Mouse (Mus musculus) embryonic stem cell, embryonic (primary cell): ENCODE measurements at regions not wholly inside any gene's neighbourhood (a gene's known extent, or its start where the extent isn't known, plus 50 kb on each side); places are given as distances from the start of the nearest gene placed in this dataset.

Experiments used
- CTCF ChIA-PET, 4 experiments: fragments of 300-600 bp in 2 of 4; fragments of 350-600 bp in 2 of 4; sonication (Branson Sonifier 250); formaldehyde crosslinking; loops; one replicate each; lab custom pipeline; 2022; ENCODE audit warnings: inconsistent platforms in 2 of 4; lab: Charles Lee
- POLR2A ChIA-PET, 4 experiments: fragments of 300-600 bp in 2 of 4; fragments of 350-600 bp in 2 of 4; sonication (Branson Sonifier 250); formaldehyde crosslinking; loops; one replicate each; lab custom pipeline; 2022; ENCODE audit warnings: antibody characterized with exemption in 4 of 4, inconsistent platforms in 1 of 4; lab: Charles Lee

GRCm38 (mm10) chr6:120614526-120614925, 51.6 kb upstream of the Cecr2 start:
- POLR2A ChIA-PET = interaction anchor here in 2 of 4 experiments (1.1 to 3.7 kb wide), 6 partner anchors 11 to 52 kb away, joined by 4 to 16 read pairs (median 8); partner anchors contain the start of gene Cecr2 (in 1 of the 2)
- CTCF ChIA-PET = interaction anchor here in 1 of 4 experiments (1.2 kb wide), 1 partner anchor 11 kb away, joined by 5 read pairs; no protein-coding TSS in a partner anchor

GRCm38 (mm10) chr6:120612346-120612745, 53.8 kb upstream of the Cecr2 start:
- POLR2A ChIA-PET = interaction anchor here in 3 of 4 experiments (0.8 to 2.2 kb wide), 6 partner anchors 8 to 101 kb away, joined by 4 to 9 read pairs (median 5); no protein-coding TSS in a partner anchor
- CTCF ChIA-PET = interaction anchor here in 3 of 4 experiments (0.5 to 1.4 kb wide), 4 partner anchors 8 to 13 kb away, joined by 3 to 6 read pairs (median 4); no protein-coding TSS in a partner anchor

- POLR2A ChIA-PET = interaction anchor here in 2 of 4 experiments (0.6 to 1.1 kb wide), 4 partner anchors 9 to 108 kb away, joined by 3 to 9 read pairs (median 4); no protein-coding TSS in a partner anchor
- CTCF ChIA-PET = no interaction called here
Measured at GRCm38 (mm10) chr6:120609858-120610257, 56.3 kb upstream of the Cecr2 start.

- ChIA-PET POLR2A (interaction anchor here in 2 of 4 experiments (0.6 to 1.5 kb wide), 4 partner anchors 15 to 39 kb away, joined by 3 to 7 read pairs (median 4); no protein-coding TSS in a partner anchor), CTCF (interaction anchor here in 1 of 4 experiments (0.6 kb wide), 1 partner anchor 175 kb away, joined by 5 read pairs; no protein-coding TSS in a partner anchor)
Measured at GRCm38 (mm10) chr6:120605471-120605870, 60.7 kb upstream of the Cecr2 start.

GRCm38 (mm10) chr6:120604020-120604958, 61.9 kb upstream of the Cecr2 start:
- POLR2A ChIA-PET = interaction anchor here (0.5 to 2.3 kb wide), 44 partner anchors 9 to 219 kb away, joined by 3 to 16 read pairs (median 4); partner anchors contain the start of genes Atp6v1e1 (in 2 of the 4), Cecr2 (in 2 of the 4), Hdhd5 (in 1 of the 4) and Tmem121b (in 1 of the 4)
- CTCF ChIA-PET = interaction anchor here (0.5 to 2.5 kb wide), 56 partner anchors 8 to 580 kb away, joined by 3 to 21 read pairs (median 4); partner anchors contain the start of gene Hdhd5 (in 1 of the 4)

- POLR2A ChIA-PET = interaction anchor here (0.6 to 2.3 kb wide), 39 partner anchors 9 to 220 kb away, joined by 3 to 16 read pairs (median 4); partner anchors contain the start of genes Atp6v1e1 (in 2 of the 4), Cecr2 (in 2 of the 4), Hdhd5 (in 1 of the 4) and Tmem121b (in 1 of the 4)
- CTCF ChIA-PET = interaction anchor here (0.5 to 2.5 kb wide), 53 partner anchors 9 to 1188 kb away, joined by 3 to 21 read pairs (median 5); partner anchors contain the start of gene Hdhd5 (in 1 of the 4)
Measured at GRCm38 (mm10) chr6:120603454-120603853, 62.7 kb upstream of the Cecr2 start.

GRCm38 (mm10) chr6:120600376-120600775, 65.8 kb upstream of the Cecr2 start:
- CTCF ChIA-PET = interaction anchor here in 2 of 4 experiments (0.6 kb wide), 2 partner anchors 18 to 92 kb away, joined by 3 to 8 read pairs; no protein-coding TSS in a partner anchor

GRCm38 (mm10) chr6:120598471-120598870, 67.4 kb upstream of the Hdhd5 start:
- ChIA-PET CTCF (interaction anchor here in 1 of 4 experiments (0.6 to 1.2 kb wide), 2 partner anchors 44 to 138 kb away, joined by 3 to 4 read pairs; no protein-coding TSS in a partner anchor), POLR2A (interaction anchor here in 2 of 4 experiments (0.6 to 1.0 kb wide), 3 partner anchors 10 to 192 kb away, joined by 3 to 7 read pairs (median 4); no protein-coding TSS in a partner anchor)

More at GRCm38 (mm10) chr6:120600376-120600775, 65.8 kb upstream of the Cecr2 start:
- POLR2A ChIA-PET = interaction anchor here in 2 of 4 experiments (1.1 to 1.5 kb wide), 3 partner anchors 8 to 45 kb away, joined by 3 to 4 read pairs (median 3); no protein-coding TSS in a partner anchor

GRCm38 (mm10) chr6:120597887-120598286, 66.8 kb upstream of the Hdhd5 start:
- ChIA-PET CTCF (interaction anchor here in 2 of 4 experiments (0.6 to 1.2 kb wide), 4 partner anchors 8 to 138 kb away, joined by 3 to 5 read pairs (median 4); no protein-coding TSS in a partner anchor), POLR2A (interaction anchor here in 1 of 4 experiments (0.8 to 1.0 kb wide), 2 partner anchors 9 to 77 kb away, joined by 3 to 4 read pairs; no protein-coding TSS in a partner anchor)

GRCm38 (mm10) chr6:120596717-120597116, 65.6 kb upstream of the Hdhd5 start:
- POLR2A ChIA-PET = no interaction called here
- CTCF ChIA-PET = no interaction called here

GRCm38 (mm10) chr6:120594463-120594862, 63.3 kb upstream of the Hdhd5 start:
- POLR2A ChIA-PET = interaction anchor here in 1 of 4 experiments (1.0 kb wide), 1 partner anchor 64 kb away, joined by 3 read pairs; no protein-coding TSS in a partner anchor
- CTCF ChIA-PET = no interaction called here

- ChIA-PET CTCF (interaction anchor here (0.6 to 2.6 kb wide), 11 partner anchors 9 to 771 kb away, joined by 3 to 21 read pairs (median 4); no protein-coding TSS in a partner anchor), POLR2A (interaction anchor here (0.6 to 2.4 kb wide), 24 partner anchors 9 to 1732 kb away, joined by 3 to 24 read pairs (median 4); partner anchors contain the start of genes Bcl2l13 (in 1 of the 4), Cecr2 (in 1 of the 4) and Kdm5a (in 1 of the 4))
Measured at GRCm38 (mm10) chr6:120592705-120593104, 61.6 kb upstream of the Hdhd5 start.

- POLR2A ChIA-PET = interaction anchor here (0.6 to 2.4 kb wide), 25 partner anchors 9 to 319 kb away, joined by 3 to 24 read pairs (median 4); partner anchors contain the start of genes Bcl2l13 (in 1 of the 4), Cecr2 (in 1 of the 4) and Kdm5a (in 1 of the 4)
- CTCF ChIA-PET = interaction anchor here in 3 of 4 experiments (0.9 to 2.6 kb wide), 7 partner anchors 9 to 12 kb away, joined by 3 to 21 read pairs (median 4); no protein-coding TSS in a partner anchor
Measured at GRCm38 (mm10) chr6:120592031-120592681, 61.0 kb upstream of the Hdhd5 start.

- POLR2A ChIA-PET = interaction anchor here in 2 of 4 experiments (0.7 kb wide), 2 partner anchors 85 to 363 kb away, joined by 3 to 4 read pairs; no protein-coding TSS in a partner anchor
- CTCF ChIA-PET = interaction anchor here (0.6 to 1.0 kb wide), 5 partner anchors 9 to 39 kb away, joined by 3 to 8 read pairs (median 5); no protein-coding TSS in a partner anchor
Measured at GRCm38 (mm10) chr6:120590191-120590590, 59.1 kb upstream of the Hdhd5 start.

GRCm38 (mm10) chr6:120588701-120589659, 57.9 kb upstream of the Hdhd5 start:
- ChIA-PET POLR2A (interaction anchor here in 2 of 4 experiments (1.0 to 1.2 kb wide), 4 partner anchors 9 to 135 kb away, joined by 3 to 4 read pairs (median 4); no protein-coding TSS in a partner anchor), CTCF (interaction anchor here in 2 of 4 experiments (0.6 to 1.0 kb wide), 3 partner anchors 8 to 350 kb away, joined by 5 to 7 read pairs (median 7); no protein-coding TSS in a partner anchor)
